Mouse (Mus musculus) midbrain, embryonic 14.5 days (tissue): ENCODE results near the gene Mapk9. TPM values are rescaled to one million over a fixed set of nuclear protein-coding genes. Genes with fewer than 3 reads are reported as not detected.
A peak's percentile ranks its signal among the peaks of the same experiment; 100 is the strongest.

Experiments used
- ATAC-seq: fragments of 200-750 bp; cut with Nextera tagmentation; 2 replicates; pipeline ENCODE4 v1.8.0; 2017; ENCODE audit warnings: moderate number of reproducible peaks, moderate library complexity; ENCODE audit not compliant: low FRiP score, low TSS enrichment
- DNase-seq: peaks from one replicate; pipeline ENCODE4 v3.0.0-alpha.2; 2015
- H3K27ac ChIP-seq: fragments of 300-500 bp; sonication (generic); replicated peaks from 2 replicates; pipeline ENCODE4 v1.5.1; 2014; ENCODE audit warnings: mild to moderate bottlenecking, low read depth, low read length, moderate library complexity
- H3K27me3 ChIP-seq: fragments of 300-500 bp; sonication (generic); 2 replicates; pipeline ENCODE4 v1.6.1; 2014; ENCODE audit warnings: low read length, control low read depth, mixed read lengths; ENCODE audit not compliant: control insufficient read depth, insufficient read depth
- H3K36me3 ChIP-seq: fragments of 300-500 bp; sonication (generic); 2 replicates; pipeline ENCODE4 v1.6.1; 2014; ENCODE audit warnings: low read length, control low read depth; ENCODE audit not compliant: control insufficient read depth, insufficient read depth
- H3K4me1 ChIP-seq: fragments of 300-500 bp; sonication (generic); 2 replicates; pipeline ENCODE4 v1.6.1; 2014; ENCODE audit warnings: mild to moderate bottlenecking, antibody characterized with exemption, low read length, control low read depth; ENCODE audit not compliant: control insufficient read depth, insufficient read depth
- H3K4me2 ChIP-seq: fragments of 300-500 bp; sonication (generic); 2 replicates; pipeline ENCODE4 v1.6.1; 2014; ENCODE audit warnings: mild to moderate bottlenecking, low read length, moderate library complexity
- H3K4me3 ChIP-seq: fragments of 300-500 bp; sonication (generic); replicated peaks from 2 replicates; pipeline ENCODE4 v1.5.1; 2014; ENCODE audit warnings: low read depth, low read length
- H3K9ac ChIP-seq: fragments of 300-500 bp; sonication (generic); replicated peaks from 2 replicates; pipeline ENCODE4 v1.6.1; 2014; ENCODE audit warnings: mild to moderate bottlenecking, low read length, moderate library complexity
- H3K9me3 ChIP-seq: fragments of 300-500 bp; sonication (generic); 2 replicates; pipeline ENCODE4 v1.6.1; 2016; ENCODE audit warnings: low read length, control low read depth, mixed read lengths; ENCODE audit not compliant: control insufficient read depth
- WGBS: fragments of 180-500 bp; shearing (Covaris S2); extraction: QIAGEN DNeasy Blood & Tissue Kit; methylation state at CpG from one replicate; pipeline ENCODE4 v1.1.7; 2014; 5-methylcytosine and 5-hydroxymethylcytosine counted together
- polyA plus RNA-seq: library from polyadenylated mRNA; unstranded; fragments of >200 nt; fragmentation: Nextera tagmentation; extraction: Ambion mirVana; gene quantifications from 2 replicates; pipeline ENCODE4 v1.2.1, GENCODE M21; 2014

Mapk9 gene
- polyA plus RNA-seq, 1 experiment from 2014 or later: 72.4 TPM

- WGBS: 89% methylated on average over 15 of the region's 15 CpGs
- H3K27ac ChIP-seq: no peak overlapping the region
Observed at GRCm38 (mm10) chr11:49818869-49819566, 27.5 kb upstream of the Mapk9 start.

GRCm38 (mm10) chr11:49819676-49820075, 26.9 kb upstream of the Mapk9 start:
- Histone ChIP-seq H3K9ac (no peak overlapping the region), H3K36me3 (peaks cover 14% of the 10 kb centered on the region; the same call in 1 of the 2 replicates), H3K4me1 (no peaks in the 10 kb centered on the region), H3K4me3 (no peak overlapping the region), H3K9me3 (no peaks in the 10 kb centered on the region), H3K27me3 (no peaks in the 10 kb centered on the region), H3K4me2 (no peak overlapping the region), H3K27ac (no peak overlapping the region)
- no peak for DNase-seq
- 83% methylated on average over 7 of the region's 7 CpGs for WGBS
- ATAC-seq: no peak

More at GRCm38 (mm10) chr11:49818869-49819566, 27.5 kb upstream of the Mapk9 start:
- Histone ChIP-seq H3K9ac (no peak overlapping the region), H3K27me3 (no peaks in the 10 kb centered on the region), H3K4me3 (no peak overlapping the region), H3K9me3 (no peaks in the 10 kb centered on the region), H3K4me2 (no peak overlapping the region), H3K36me3 (peaks cover 8% of the 10 kb centered on the region; the same call in 1 of the 2 replicates), H3K4me1 (no peaks in the 10 kb centered on the region)
- DNase-seq (no peak), ATAC-seq (no peak)

GRCm38 (mm10) chr11:49820928-49821327, 25.6 kb upstream of the Mapk9 start:
- Histone ChIP-seq H3K27me3 (no peaks in the 10 kb centered on the region), H3K27ac (no peak overlapping the region), H3K4me1 (no peaks in the 10 kb centered on the region), H3K36me3 (peaks cover 14% of the 10 kb centered on the region; the same call in 1 of the 2 replicates), H3K9me3 (no peaks in the 10 kb centered on the region), H3K9ac (no peak overlapping the region), H3K4me2 (no peak overlapping the region), H3K4me3 (no peak overlapping the region)
- ATAC-seq (no peak), DNase-seq (no peak)
- WGBS: 86% methylated on average over 2 of the region's 2 CpGs

GRCm38 (mm10) chr11:49821546-49821945, 25.0 kb upstream of the Mapk9 start:
- Histone ChIP-seq H3K4me1 (no peaks in the 10 kb centered on the region), H3K4me3 (no peak overlapping the region), H3K9me3 (no peaks in the 10 kb centered on the region), H3K27me3 (no peaks in the 10 kb centered on the region), H3K36me3 (peaks cover 14% of the 10 kb centered on the region; the same call in 1 of the 2 replicates), H3K9ac (no peak overlapping the region), H3K27ac (no peak overlapping the region), H3K4me2 (no peak overlapping the region)
- ATAC-seq: no peak
- 92% methylated on average over 2 of the region's 2 CpGs for WGBS
- no peak for DNase-seq

GRCm38 (mm10) chr11:49822337-49822736, 24.2 kb upstream of the Mapk9 start:
- ATAC-seq: no peak
- Histone ChIP-seq H3K4me3 (no peak overlapping the region), H3K27me3 (no peaks in the 10 kb centered on the region), H3K27ac (no peak overlapping the region), H3K4me1 (no peaks in the 10 kb centered on the region), H3K9ac (no peak overlapping the region), H3K36me3 (peaks cover 14% of the 10 kb centered on the region; the same call in 1 of the 2 replicates), H3K4me2 (no peak overlapping the region), H3K9me3 (no peaks in the 10 kb centered on the region)
- 89% methylated on average over 2 of the region's 2 CpGs for WGBS
- no peak for DNase-seq

- no peaks in the 10 kb centered on the region for H3K27me3 ChIP-seq
- no peaks in the 10 kb centered on the region for H3K9me3 ChIP-seq
- H3K9ac ChIP-seq: no peak overlapping the region
- no peak overlapping the region for H3K4me3 ChIP-seq
- peak; percentile 43 for DNase-seq
- no peak for ATAC-seq
- H3K4me2 ChIP-seq: no peak overlapping the region
- WGBS: 51% methylated on average over 2 of the region's 2 CpGs
- no peak overlapping the region for H3K27ac ChIP-seq
- H3K36me3 ChIP-seq: peaks cover 16% of the 10 kb centered on the region; the same call in 1 of the 2 replicates
- no peaks in the 10 kb centered on the region for H3K4me1 ChIP-seq
Observed at GRCm38 (mm10) chr11:49824896-49825295, 21.7 kb upstream of the Mapk9 start.

- WGBS: 37% methylated on average over 6 of the region's 6 CpGs
- Histone ChIP-seq H3K27ac (no peak overlapping the region), H3K4me3 (no peak overlapping the region), H3K27me3 (no peaks in the 10 kb centered on the region), H3K9ac (no peak overlapping the region), H3K4me1 (no peaks in the 10 kb centered on the region), H3K36me3 (peaks cover 16% of the 10 kb centered on the region; the same call in 1 of the 2 replicates), H3K4me2 (no peak overlapping the region), H3K9me3 (no peaks in the 10 kb centered on the region)
- DNase-seq (no peak), ATAC-seq (no peak)
Observed at GRCm38 (mm10) chr11:49827243-49827642, 19.3 kb upstream of the Mapk9 start.

GRCm38 (mm10) chr11:49829176-49829745, 17.3 kb upstream of the Mapk9 start:
- WGBS: 86% methylated on average over 7 of the region's 7 CpGs
- no peaks in the 10 kb centered on the region for H3K9me3 ChIP-seq
- no peak for DNase-seq
- no peak overlapping the region for H3K9ac ChIP-seq
- no peaks in the 10 kb centered on the region for H3K27me3 ChIP-seq
- no peak overlapping the region for H3K4me3 ChIP-seq
- H3K27ac ChIP-seq: no peak overlapping the region
- H3K4me1 ChIP-seq: no peaks in the 10 kb centered on the region
- peaks cover 14% of the 10 kb centered on the region; the same call in 1 of the 2 replicates for H3K36me3 ChIP-seq
- no peak overlapping the region for H3K4me2 ChIP-seq
- ATAC-seq: no peak

GRCm38 (mm10) chr11:49831980-49832379, 14.6 kb upstream of the Mapk9 start:
- Histone ChIP-seq H3K9ac (no peak overlapping the region), H3K36me3 (peaks cover 14% of the 10 kb centered on the region), H3K4me1 (no peaks in the 10 kb centered on the region), H3K27ac (no peak overlapping the region), H3K9me3 (no peaks in the 10 kb centered on the region), H3K27me3 (no peaks in the 10 kb centered on the region), H3K4me2 (no peak overlapping the region), H3K4me3 (no peak overlapping the region)
- no peak for DNase-seq
- 86% methylated on average over 12 of the region's 12 CpGs for WGBS
- ATAC-seq: no peak
